Comparison of ENCODE assay signal across 15 mouse cellular contexts in genomic region chr1:152164212-152164611, GRCm38 (mm10).
A peak's percentile ranks its signal among the peaks of the same experiment; 100 is the strongest.
DNase-seq lines count a peak whose midpoint lies in the region; ATAC-seq lines count a peak whose summit lies in the region.
"Had no signal": no experiment of that assay in that cellular context is flagged by ENCODE, and none has a peak within 500 bp of the region (broad histone marks: within the 10 kb centered on the region; RNA-seq: fewer than 3 reads in every experiment).

No protein-coding gene starts in this region.

- no peak for ATAC-seq in heart, embryonic 11.5 days (replicated peaks; ENCODE audit: insufficient number of reproducible peaks, low FRiP score, low TSS enrichment)
- ATAC-seq in heart, embryonic 15.5 days (replicated peaks; ENCODE audit: insufficient number of reproducible peaks, insufficient read depth, low FRiP score, low read depth), result peak; percentile 39; the same call in 1 of the 2 replicates
- ATAC-seq in hindbrain, embryonic 11.5 days (ENCODE audit: low FRiP score), result no peak
- ATAC-seq in midbrain, embryonic 15.5 days (replicated peaks), result no peak
- ATAC-seq: intestine, embryonic 15.5 days had no signal

- H3K27me3 ChIP-seq in heart, embryonic 11.5 days (ENCODE audit: control insufficient read depth, insufficient read depth, low read length), result no peaks in the 10 kb centered on the region
- no peaks in the 10 kb centered on the region for H3K27me3 ChIP-seq in heart, embryonic 15.5 days
- H3K27me3 ChIP-seq in hindbrain, embryonic 11.5 days (ENCODE audit: control insufficient read depth, insufficient read depth, low read length), result no peaks in the 10 kb centered on the region
- H3K27me3 ChIP-seq in midbrain, embryonic 15.5 days (replicated peaks), result no peaks in the 10 kb centered on the region
- H3K27me3 ChIP-seq: embryonic facial prominence, embryonic 13.5 days; intestine, embryonic 15.5 days; limb, embryonic 12.5 days; liver, embryonic 15.5 days had no signal

- no peaks in the 10 kb centered on the region for H3K9me3 ChIP-seq in heart, embryonic 11.5 days (replicated peaks; ENCODE audit: control insufficient read depth, low read length)
- H3K9me3 ChIP-seq in heart, embryonic 15.5 days (replicated peaks), result no peaks in the 10 kb centered on the region
- H3K9me3 ChIP-seq in hindbrain, embryonic 11.5 days (ENCODE audit: control insufficient read depth, low read length), result no peaks in the 10 kb centered on the region
- no peaks in the 10 kb centered on the region for H3K9me3 ChIP-seq in midbrain, embryonic 15.5 days
- H3K9me3 ChIP-seq: embryonic facial prominence, embryonic 13.5 days; intestine, embryonic 15.5 days; limb, embryonic 12.5 days; liver, embryonic 15.5 days had no signal

- no peaks in the 10 kb centered on the region for H3K36me3 ChIP-seq in heart, embryonic 11.5 days (ENCODE audit: control insufficient read depth, insufficient read depth, low read length)
- H3K36me3 ChIP-seq in heart, embryonic 15.5 days, result no peaks in the 10 kb centered on the region
- no peaks in the 10 kb centered on the region for H3K36me3 ChIP-seq in hindbrain, embryonic 11.5 days (ENCODE audit: control insufficient read depth, insufficient read depth, low read length)
- H3K36me3 ChIP-seq in midbrain, embryonic 15.5 days (replicated peaks), result no peaks in the 10 kb centered on the region
- H3K36me3 ChIP-seq: embryonic facial prominence, embryonic 13.5 days; intestine, embryonic 15.5 days; limb, embryonic 12.5 days; liver, embryonic 15.5 days had no signal

- peaks cover 18% of the 10 kb centered on the region for H3K4me1 ChIP-seq in heart, embryonic 11.5 days (ENCODE audit: control insufficient read depth, insufficient read depth, low read length)
- peaks cover 30% of the 10 kb centered on the region for H3K4me1 ChIP-seq in heart, embryonic 15.5 days (replicated peaks)
- H3K4me1 ChIP-seq in hindbrain, embryonic 11.5 days (replicated peaks; ENCODE audit: control insufficient read depth, insufficient read depth, low read length), result 0 out of 2 replicates have a peak, but pooled peaks cover 4% of the 10 kb centered on the region
- peaks cover 19% of the 10 kb centered on the region for H3K4me1 ChIP-seq in midbrain, embryonic 15.5 days
- H3K4me1 ChIP-seq: intestine, embryonic 15.5 days; liver, embryonic 15.5 days had no signal

- H3K9ac ChIP-seq in heart, embryonic 11.5 days (ENCODE audit: low read depth, low read length), result no peak overlapping the region
- no peak overlapping the region for H3K9ac ChIP-seq in heart, embryonic 15.5 days
- no peak overlapping the region for H3K9ac ChIP-seq in hindbrain, embryonic 11.5 days (ENCODE audit: low read depth, low read length)
- no peak overlapping the region for H3K9ac ChIP-seq in midbrain, embryonic 15.5 days
- H3K9ac ChIP-seq: embryonic facial prominence, embryonic 13.5 days; intestine, embryonic 15.5 days; limb, embryonic 12.5 days; liver, embryonic 15.5 days had no signal

- DNase-seq in heart, adult 8-10 months (ENCODE audit: low spot score), result no peak
- DNase-seq in hindbrain, embryonic 11.5 days (ENCODE audit: low spot score), result no peak
- DNase-seq in embryo, embryonic 10 days (ENCODE audit: low spot score), result no peak
- DNase-seq in left cerebral cortex, adult 18-20 months (ENCODE audit: low spot score in 2 of 2), result no peak
- DNase-seq: adrenal gland, postnatal 36 days; gastrocnemius, postnatal 36 days; kidney, postnatal 14 days; lung, postnatal 4 days had no signal

- peak overlapping the region; percentile 27 for H3K4me2 ChIP-seq in heart, embryonic 11.5 days
- H3K4me2 ChIP-seq in heart, embryonic 15.5 days, result peak overlapping the region; percentile 23; the same call in 1 of the 2 replicates
- H3K4me2 ChIP-seq in hindbrain, embryonic 11.5 days (replicated peaks; ENCODE audit: low read depth, low read length), result no peak overlapping the region
- H3K4me2 ChIP-seq in midbrain, embryonic 15.5 days, result no peak overlapping the region
- H3K4me2 ChIP-seq: embryonic facial prominence, embryonic 13.5 days; intestine, embryonic 15.5 days; limb, embryonic 12.5 days; liver, embryonic 15.5 days had no signal

- WGBS in heart, embryonic 11.5 days (ENCODE audit: insufficient replicate concordance), result 33% methylated on average over 5 of the region's 5 CpGs
- WGBS in heart, embryonic 15.5 days, result 36% methylated on average over 5 of the region's 5 CpGs
- WGBS in hindbrain, embryonic 11.5 days, result 69% methylated on average over 5 of the region's 5 CpGs
- WGBS in midbrain, embryonic 15.5 days, result 74% methylated on average over 5 of the region's 5 CpGs

- H3K4me3 ChIP-seq in heart, embryonic 11.5 days (ENCODE audit: low read depth, low read length), result no peak overlapping the region
- no peak overlapping the region for H3K4me3 ChIP-seq in heart, embryonic 15.5 days
- no peak overlapping the region for H3K4me3 ChIP-seq in hindbrain, embryonic 11.5 days (ENCODE audit: low read depth, low read length)
- H3K4me3 ChIP-seq in midbrain, embryonic 15.5 days, result no peak overlapping the region
- H3K4me3 ChIP-seq: embryonic facial prominence, embryonic 13.5 days; intestine, embryonic 15.5 days; limb, embryonic 12.5 days; liver, embryonic 15.5 days had no signal

- H3K27ac ChIP-seq in heart, embryonic 11.5 days (ENCODE audit: low read depth, low read length), result peak overlapping the region; percentile 65; the same call in 1 of the 2 replicates
- H3K27ac ChIP-seq in heart, embryonic 15.5 days, result peak overlapping the region; percentile 48
- H3K27ac ChIP-seq in hindbrain, embryonic 11.5 days (ENCODE audit: low read depth, low read length), result peak overlapping the region; percentile 90
- peak overlapping the region; percentile 37; the same call in 1 of the 2 replicates for H3K27ac ChIP-seq in midbrain, embryonic 15.5 days
- H3K27ac ChIP-seq: embryonic facial prominence, embryonic 13.5 days; intestine, embryonic 15.5 days; limb, embryonic 12.5 days; liver, embryonic 15.5 days had no signal

Comparison
In these comparisons a context has a peak if more than half of its experiments do, and no peak if none do; other contexts are left out.
1. H3K27ac ChIP-seq: peak in every context shown above with its lines; median percentile 90 in hindbrain, embryonic 11.5 days; 65 in heart, embryonic 11.5 days; 48 in heart, embryonic 15.5 days; 37 in midbrain, embryonic 15.5 days.
2. H3K4me2 ChIP-seq: peak in heart, embryonic 11.5 days (single experiment) and heart, embryonic 15.5 days (single experiment); none in hindbrain, embryonic 11.5 days (single experiment) and midbrain, embryonic 15.5 days (single experiment).